Mouse (Mus musculus): Measurements from ENCODE around the gene Cacna2d2.

- no peak for TF ChIP-seq POLR2A (IDR thresholded peaks at IDR 0.05; ENCODE audit: low read depth, low read length)
- no peak for TF ChIP-seq CTCF (IDR thresholded peaks at IDR 0.05; ENCODE audit: borderline replicate concordance, insufficient read depth, low read length)
These were observed 127.0 kb downstream of the Cacna2d2 start for GRCm38 (mm10) chr9:107526198-107527026.

Data from embryonic fibroblast, embryonic 13.5 days (primary cell).